Mouse (Mus musculus) MEL (cell line): Measurements from ENCODE around the gene Ube2h. TPM values are rescaled to one million over a fixed set of nuclear protein-coding genes. Genes with fewer than 3 reads are reported as not detected.

Experiments used
- DNase-seq: peaks from one replicate; pipeline ENCODE4 v3.0.0; 2011; ENCODE audit warnings: low read depth, low spot score
- H3K27ac ChIP-seq: 2 replicates; pipeline ENCODE4 v1.5.1; 2012; ENCODE audit warnings: low read depth, mild to moderate bottlenecking, control low read depth, low read length, moderate library complexity; ENCODE audit not compliant: control insufficient read depth
- H3K27me3 ChIP-seq, 2 experiments: fragments of 150-350 bp in 1 of 2; sonication (generic) in 1 of 2; 2 replicates each; pipeline ENCODE4 v1.6.1; 2012; ENCODE audit warnings: low read length in 2 of 2, mild to moderate bottlenecking in 2 of 2, improper control_type of control experiment in 1 of 2, moderate library complexity in 1 of 2; ENCODE audit not compliant: insufficient read depth in 2 of 2, control insufficient read depth in 1 of 2
- H3K36me3 ChIP-seq, 2 experiments: 2 replicates each; pipeline ENCODE4 v1.6.1; 2012 to 2014; ENCODE audit warnings: low read length in 2 of 2, improper control_type of control experiment in 1 of 2, inconsistent platforms in 1 of 2, mild to moderate bottlenecking in 1 of 2; ENCODE audit not compliant: insufficient read depth in 2 of 2, control insufficient read depth in 1 of 2
- H3K4me1 ChIP-seq, 2 experiments: fragments of 150-350 bp in 1 of 2; sonication (generic) in 1 of 2; 2 replicates each; pipeline ENCODE4 v1.6.1; 2012; ENCODE audit warnings: low read length in 2 of 2, improper control_type of control experiment in 1 of 2, mild to moderate bottlenecking in 1 of 2; ENCODE audit not compliant: insufficient read depth in 2 of 2, control insufficient read depth in 1 of 2
- H3K4me3 ChIP-seq, 2 experiments: fragments of 150-350 bp in 1 of 2; sonication (generic) in 1 of 2; 2 replicates each; pipeline ENCODE4 v1.5.1; 2012; ENCODE audit warnings: low read depth in 2 of 2, low read length in 2 of 2, mild to moderate bottlenecking in 2 of 2, moderate library complexity in 2 of 2, control low read depth in 1 of 2, improper control_type of control experiment in 1 of 2; ENCODE audit not compliant: control insufficient read depth in 1 of 2, insufficient read depth in 1 of 2
- H3K79me2 ChIP-seq: 2 replicates; pipeline ENCODE4 v1.6.1; 2012; ENCODE audit warnings: mild to moderate bottlenecking, low read length, moderate library complexity; ENCODE audit not compliant: control insufficient read depth, poor library complexity, insufficient read depth
- H3K9ac ChIP-seq: 2 replicates; pipeline ENCODE4 v1.6.1; 2012; ENCODE audit warnings: low read depth, mild to moderate bottlenecking, control low read depth, low read length, moderate library complexity; ENCODE audit not compliant: control insufficient read depth, poor library complexity, severe bottlenecking
- H3K9me3 ChIP-seq: fragments of 150-350 bp; sonication (generic); replicated peaks from 2 replicates; pipeline ENCODE4 v1.6.1; 2012; ENCODE audit warnings: mild to moderate bottlenecking, low read length, improper control_type of control experiment, moderate library complexity; ENCODE audit not compliant: insufficient read depth
- BHLHE40 ChIP-seq: IDR thresholded peaks from 2 replicates; pipeline ENCODE4 v1.6.1; 2012; ENCODE audit warnings: low read depth, mild to moderate bottlenecking, inconsistent platforms, low read length, improper control_type of control experiment, borderline replicate concordance
- CHD1 ChIP-seq: IDR thresholded peaks from 2 replicates; pipeline ENCODE4 v1.6.1; 2012; ENCODE audit warnings: low read depth, mild to moderate bottlenecking, inconsistent platforms, low read length, improper control_type of control experiment
- CTCF ChIP-seq, 3 experiments: IDR thresholded peaks in 2 of 3; conservative IDR thresholded peaks in 1 of 3; 2 replicates each; pipeline ENCODE4 v1.5.1; 2011 to 2012; ENCODE audit warnings: low read length in 3 of 3, low read depth in 2 of 3, mild to moderate bottlenecking in 2 of 3, improper control_type of control experiment in 1 of 3, inconsistent platforms in 1 of 3, mixed read lengths in 1 of 3, moderate library complexity in 1 of 3; ENCODE audit not compliant: control insufficient read depth in 1 of 3, insufficient read depth in 1 of 3, poor library complexity in 1 of 3, severe bottlenecking in 1 of 3
- E2F4 ChIP-seq: IDR thresholded peaks from 2 replicates; pipeline ENCODE4 v1.6.1; 2011; ENCODE audit warnings: low read depth, low read length, improper control_type of control experiment, borderline replicate concordance
- EP300 ChIP-seq, 2 experiments: IDR thresholded peaks; 2 replicates each; pipeline ENCODE4 v1.6.1; 2011; ENCODE audit warnings: improper control_type of control experiment in 2 of 2, low read length in 2 of 2, low read depth in 1 of 2, mild to moderate bottlenecking in 1 of 2
- KAT2A ChIP-seq: conservative IDR thresholded peaks from 2 replicates; pipeline ENCODE4 v1.6.1; 2012; ENCODE audit warnings: low read depth, low read length, improper control_type of control experiment, inconsistent platforms
- MAZ ChIP-seq: IDR thresholded peaks from 2 replicates; pipeline ENCODE4 v1.6.1; 2012; ENCODE audit warnings: low read depth, mild to moderate bottlenecking, inconsistent platforms, low read length, improper control_type of control experiment
- MXI1 ChIP-seq: IDR thresholded peaks from 2 replicates; pipeline ENCODE4 v1.6.1; 2011; ENCODE audit warnings: mild to moderate bottlenecking, low read depth, low read length, improper control_type of control experiment
- MYB ChIP-seq: IDR thresholded peaks from 2 replicates; pipeline ENCODE4 v1.6.1; 2011; ENCODE audit warnings: mild to moderate bottlenecking, low read depth, low read length, improper control_type of control experiment
- NELFE ChIP-seq: IDR thresholded peaks from 2 replicates; pipeline ENCODE4 v1.6.1; 2011; ENCODE audit warnings: low read depth, low read length, improper control_type of control experiment
- POLR2A ChIP-seq, 2 experiments: IDR thresholded peaks; 2 replicates each; pipeline ENCODE4 v1.6.1; 2011 to 2012; ENCODE audit warnings: low read length in 2 of 2, mild to moderate bottlenecking in 2 of 2, control low read depth in 1 of 2, improper control_type of control experiment in 1 of 2, low read depth in 1 of 2, moderate library complexity in 1 of 2; ENCODE audit not compliant: control insufficient read depth in 1 of 2, insufficient read depth in 1 of 2, poor library complexity in 1 of 2
- RCOR1 ChIP-seq: IDR thresholded peaks from 2 replicates; pipeline ENCODE4 v1.6.1; 2012; ENCODE audit warnings: low read depth, mild to moderate bottlenecking, inconsistent platforms, low read length, improper control_type of control experiment
- TBP ChIP-seq: IDR thresholded peaks from 2 replicates; pipeline ENCODE4 v1.8.0; 2011; ENCODE audit warnings: low read depth, low read length, improper control_type of control experiment
- TCF12 ChIP-seq: IDR thresholded peaks from 2 replicates; pipeline ENCODE4 v1.6.1; 2014; ENCODE audit warnings: low read depth, mild to moderate bottlenecking, inconsistent platforms, low read length, improper control_type of control experiment, moderate library complexity
- UBTF ChIP-seq: IDR thresholded peaks from 2 replicates; pipeline ENCODE4 v1.6.1; 2012; ENCODE audit warnings: low read depth, mild to moderate bottlenecking, inconsistent platforms, low read length, improper control_type of control experiment, moderate library complexity, borderline replicate concordance; ENCODE audit not compliant: insufficient read depth
- USF1 ChIP-seq: IDR thresholded peaks from 2 replicates; pipeline ENCODE4 v1.6.1; 2014; ENCODE audit warnings: low read depth, mild to moderate bottlenecking, inconsistent platforms, low read length, improper control_type of control experiment, moderate library complexity
- ZKSCAN1 ChIP-seq: IDR thresholded peaks from 2 replicates; pipeline ENCODE4 v1.6.1; 2012; ENCODE audit warnings: low read depth, mild to moderate bottlenecking, inconsistent platforms, low read length, improper control_type of control experiment, moderate library complexity
- ZMIZ1 ChIP-seq: IDR thresholded peaks from 2 replicates; pipeline ENCODE4 v1.6.1; 2012; ENCODE audit warnings: low read depth, mild to moderate bottlenecking, inconsistent platforms, low read length, improper control_type of control experiment, moderate library complexity
- polyA plus RNA-seq, 2 experiments: library from polyadenylated mRNA; stranded (reverse) in 1 of 2; unstranded in 1 of 2; fragments of >175 nt in 1 of 2; fragments of >200 nt in 1 of 2; gene quantifications; 2 replicates each; pipeline versions ENCODE4 v1.2.1 to v1.2.4; 2012; ENCODE audit warnings: low replicate concordance in 2 of 2, low read depth in 1 of 2; ENCODE audit not compliant: insufficient read length in 2 of 2, insufficient read depth in 1 of 2, missing spikeins in 1 of 2
- total RNA-seq: library from RNA; depleted of rRNA; stranded (reverse); fragments of 300-350 nt; gene quantifications from 2 replicates; pipeline ENCODE4 v1.2.3, GENCODE M21; 2012

Ube2h gene
- total and polyA plus RNA-seq, 3 experiments = 4.2 to 7.4 TPM; not detected in 1

GRCm38 (mm10) chr6:30259271-30259670, 45.1 kb downstream of the Ube2h start:
- H3K9ac ChIP-seq = no peak overlapping the region
- no peaks in the 10 kb centered on the region for H3K27me3 ChIP-seq
- no peaks in the 10 kb centered on the region for H3K9me3 ChIP-seq
- peaks cover 0 to 3% of the 10 kb centered on the region in 2 experiments; a peak in 2 of 4 replicates for H3K36me3 ChIP-seq
- TF ChIP-seq EP300 (IDR thresholded peaks at IDR 0.05; ENCODE audit: low read depth in 1 of 2, low read length in 2 of 2) = no peak
- TF ChIP-seq KAT2A = no peak
- H3K79me2 ChIP-seq = no peaks in the 10 kb centered on the region
- peaks cover 0 to 3% of the 10 kb centered on the region in 2 experiments; a peak in 1 of 4 replicates for H3K4me1 ChIP-seq
- H3K4me3 ChIP-seq = no peak overlapping the region
- H3K27ac ChIP-seq = no peak overlapping the region
- DNase-seq = no peak

DNA sequence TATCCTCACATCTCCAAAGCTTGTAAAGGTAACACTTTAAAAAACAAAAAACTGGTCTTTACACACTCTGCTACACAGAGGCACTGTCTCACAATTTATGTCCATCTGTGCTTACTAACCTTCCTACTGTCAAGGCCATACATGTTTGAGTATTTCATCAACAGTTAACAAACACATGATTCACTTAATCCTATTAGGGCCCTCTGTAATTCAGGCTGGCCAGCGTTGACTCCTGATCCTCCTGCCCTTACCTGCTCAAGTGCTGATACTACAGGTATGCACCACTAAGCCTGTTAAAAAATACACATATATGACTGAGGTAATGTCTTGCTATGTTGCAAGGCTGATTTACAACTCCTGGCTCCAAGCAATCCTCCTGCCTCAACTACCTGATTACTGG, 46.4 kb downstream of the Ube2h start:
- no peak overlapping the region for H3K9ac ChIP-seq
- H3K27ac ChIP-seq = no peak overlapping the region
- TF ChIP-seq CHD1 (no peak), MYB (no peak), ZMIZ1 (no peak), NELFE (no peak), MAZ (no peak), MXI1 (no peak), RCOR1 (no peak), TCF12 (no peak), CTCF (IDR thresholded peaks at IDR 0.05 in 2 of 3, conservative IDR thresholded peaks at IDR 0.05 in 1 of 3; ENCODE audit: control insufficient read depth in 1 of 3, insufficient read depth in 1 of 3, low read depth in 2 of 3, low read length in 3 of 3, poor library complexity in 1 of 3, severe bottlenecking in 1 of 3) (no peak), USF1 (no peak), UBTF (no peak), POLR2A (IDR thresholded peaks at IDR 0.05; ENCODE audit: control insufficient read depth in 1 of 2, insufficient read depth in 1 of 2, low read depth in 1 of 2, low read length in 2 of 2, poor library complexity in 1 of 2) (no peak), TBP (no peak), E2F4 (no peak), KAT2A (no peak), BHLHE40 (no peak), ZKSCAN1 (no peak)
- TF ChIP-seq, all 39 proteins: peak for 0
- H3K9me3 ChIP-seq = no peaks in the 10 kb centered on the region
- no peaks in the 10 kb centered on the region for H3K79me2 ChIP-seq
- H3K36me3 ChIP-seq = peaks cover 0 to 3% of the 10 kb centered on the region in 2 experiments; a peak in 2 of 4 replicates
- no peak overlapping the region for H3K4me3 ChIP-seq
- 0 out of 4 replicates have a peak, but pooled peaks cover 0 to 3% of the 10 kb centered on the region in 2 experiments for H3K4me1 ChIP-seq
- no peaks in the 10 kb centered on the region for H3K27me3 ChIP-seq
- DNase-seq = no peak
